Mouse (Mus musculus): ENCODE results near the gene Akna. TPM values are rescaled to one million over a fixed set of nuclear protein-coding genes. Genes with fewer than 3 reads are reported as not detected.
A peak's percentile ranks its signal among the peaks of the same experiment; 100 is the strongest.

Akna gene
- polyA plus RNA-seq, 1 experiment from 2014 or later = 6.1 TPM

- no peak overlapping the region for H3K27ac ChIP-seq (ENCODE audit: low read length)
- no peak overlapping the region for H3K4me3 ChIP-seq (ENCODE audit: low read depth, low read length)
- peaks cover 26% of the 10 kb centered on the region for H3K4me1 ChIP-seq (ENCODE audit: control insufficient read depth, low read depth, low read length)
- H3K9me3 ChIP-seq (replicated peaks; ENCODE audit: control insufficient read depth, low read length) = no peaks in the 10 kb centered on the region
- ATAC-seq (ENCODE audit: low read depth) = no peak
- no peak overlapping the region for H3K9ac ChIP-seq (ENCODE audit: low read depth, low read length)
- H3K27me3 ChIP-seq (ENCODE audit: control insufficient read depth, insufficient read depth, low read depth, low read length) = no peaks in the 10 kb centered on the region
- 77% methylated on average over 10 of the region's 10 CpGs for WGBS (ENCODE audit: insufficient replicate concordance)
- H3K4me2 ChIP-seq (ENCODE audit: low read depth, low read length) = no peak overlapping the region
- no peaks in the 10 kb centered on the region for H3K36me3 ChIP-seq (ENCODE audit: control insufficient read depth, insufficient read depth)
These were observed 5.1 kb downstream of the Akna start for GRCm38 (mm10) chr4:63397981-63398537.

- H3K9me3 ChIP-seq (replicated peaks; ENCODE audit: control insufficient read depth, low read length) = no peaks in the 10 kb centered on the region
- no peak overlapping the region for H3K4me3 ChIP-seq (ENCODE audit: low read depth, low read length)
- H3K27me3 ChIP-seq (ENCODE audit: control insufficient read depth, insufficient read depth, low read depth, low read length) = no peaks in the 10 kb centered on the region
- H3K27ac ChIP-seq (ENCODE audit: low read length) = peak overlapping the region; percentile 41
- WGBS (ENCODE audit: insufficient replicate concordance) = 52% methylated on average over 6 of the region's 6 CpGs
- ATAC-seq (ENCODE audit: low read depth) = no peak
- H3K36me3 ChIP-seq (ENCODE audit: control insufficient read depth, insufficient read depth) = no peaks in the 10 kb centered on the region
- no peak overlapping the region for H3K9ac ChIP-seq (ENCODE audit: low read depth, low read length)
- no peak overlapping the region; the same call in 1 of the 2 replicates for H3K4me2 ChIP-seq (ENCODE audit: low read depth, low read length)
- peaks cover 26% of the 10 kb centered on the region for H3K4me1 ChIP-seq (ENCODE audit: control insufficient read depth, low read depth, low read length)
These were observed 11.8 kb downstream of the Akna start for GRCm38 (mm10) chr4:63391322-63391721.

- H3K9me3 ChIP-seq (replicated peaks; ENCODE audit: control insufficient read depth, low read length) = no peaks in the 10 kb centered on the region
- no peaks in the 10 kb centered on the region for H3K27me3 ChIP-seq (ENCODE audit: control insufficient read depth, insufficient read depth, low read depth, low read length)
- no peaks in the 10 kb centered on the region for H3K36me3 ChIP-seq (ENCODE audit: control insufficient read depth, insufficient read depth)
- peak; percentile 31 for ATAC-seq (ENCODE audit: low read depth)
- no peak overlapping the region for H3K4me3 ChIP-seq (ENCODE audit: low read depth, low read length)
- WGBS (ENCODE audit: insufficient replicate concordance) = 60% methylated on average over 11 of the region's 11 CpGs
- no peak overlapping the region for H3K9ac ChIP-seq (ENCODE audit: low read depth, low read length)
- H3K4me1 ChIP-seq (ENCODE audit: control insufficient read depth, low read depth, low read length) = peaks cover 32% of the 10 kb centered on the region
- H3K27ac ChIP-seq (ENCODE audit: low read length) = no peak overlapping the region
- H3K4me2 ChIP-seq (ENCODE audit: low read depth, low read length) = no peak overlapping the region
These were observed 13.1 kb downstream of the Akna start for GRCm38 (mm10) chr4:63389887-63390528.

GRCm38 (mm10) chr4:63389121-63389886 lies 13.8 kb downstream of the Akna start:
- Histone ChIP-seq H3K4me3 (ENCODE audit: low read depth, low read length) (no peak overlapping the region), H3K27ac (ENCODE audit: low read length) (no peak overlapping the region)
- 38% methylated on average over 8 of the region's 8 CpGs for WGBS (ENCODE audit: insufficient replicate concordance)

GRCm38 (mm10) chr4:63388029-63388428 lies 15.1 kb downstream of the Akna start:
- no peak overlapping the region for H3K4me3 ChIP-seq (ENCODE audit: low read depth, low read length)
- H3K9me3 ChIP-seq (replicated peaks; ENCODE audit: control insufficient read depth, low read length) = no peaks in the 10 kb centered on the region
- ATAC-seq (ENCODE audit: low read depth) = no peak
- 84% methylated on average over 6 of the region's 6 CpGs for WGBS (ENCODE audit: insufficient replicate concordance)
- H3K27ac ChIP-seq (ENCODE audit: low read length) = no peak overlapping the region
- no peaks in the 10 kb centered on the region for H3K36me3 ChIP-seq (ENCODE audit: control insufficient read depth, insufficient read depth)
- H3K27me3 ChIP-seq (ENCODE audit: control insufficient read depth, insufficient read depth, low read depth, low read length) = no peaks in the 10 kb centered on the region
- H3K9ac ChIP-seq (ENCODE audit: low read depth, low read length) = no peak overlapping the region
- H3K4me1 ChIP-seq (ENCODE audit: control insufficient read depth, low read depth, low read length) = peaks cover 48% of the 10 kb centered on the region
- no peak overlapping the region for H3K4me2 ChIP-seq (ENCODE audit: low read depth, low read length)

More at GRCm38 (mm10) chr4:63389121-63389886, 13.8 kb downstream of the Akna start:
- Histone ChIP-seq H3K27me3 (ENCODE audit: control insufficient read depth, insufficient read depth, low read depth, low read length) (no peaks in the 10 kb centered on the region), H3K4me1 (ENCODE audit: control insufficient read depth, low read depth, low read length) (peaks cover 35% of the 10 kb centered on the region), H3K4me2 (ENCODE audit: low read depth, low read length) (no peak overlapping the region), H3K9ac (ENCODE audit: low read depth, low read length) (no peak overlapping the region), H3K9me3 (replicated peaks; ENCODE audit: control insufficient read depth, low read length) (no peaks in the 10 kb centered on the region), H3K36me3 (ENCODE audit: control insufficient read depth, insufficient read depth) (no peaks in the 10 kb centered on the region)
- 0 out of 2 replicates have a peak, but pooled peaks have one; percentile 7 for ATAC-seq (ENCODE audit: low read depth)

GRCm38 (mm10) chr4:63385784-63386183 lies 17.4 kb downstream of the Akna start:
- Histone ChIP-seq H3K36me3 (ENCODE audit: control insufficient read depth, insufficient read depth) (0 out of 2 replicates have a peak, but pooled peaks cover 2% of the 10 kb centered on the region), H3K4me3 (ENCODE audit: low read depth, low read length) (no peak overlapping the region), H3K4me1 (ENCODE audit: control insufficient read depth, low read depth, low read length) (peaks cover 56% of the 10 kb centered on the region), H3K4me2 (ENCODE audit: low read depth, low read length) (no peak overlapping the region), H3K27ac (ENCODE audit: low read length) (peak overlapping the region; percentile 56), H3K9ac (ENCODE audit: low read depth, low read length) (peak overlapping the region; percentile 34; the same call in 1 of the 2 replicates), H3K9me3 (replicated peaks; ENCODE audit: control insufficient read depth, low read length) (no peaks in the 10 kb centered on the region), H3K27me3 (ENCODE audit: control insufficient read depth, insufficient read depth, low read depth, low read length) (no peaks in the 10 kb centered on the region)
- 35% methylated on average over 11 of the region's 11 CpGs for WGBS (ENCODE audit: insufficient replicate concordance)
- no peak for ATAC-seq (ENCODE audit: low read depth)

- H3K9ac ChIP-seq (ENCODE audit: low read depth, low read length) = no peak overlapping the region
- ATAC-seq (ENCODE audit: low read depth) = no peak
- H3K4me3 ChIP-seq (ENCODE audit: low read depth, low read length) = no peak overlapping the region
- peaks cover 51% of the 10 kb centered on the region for H3K4me1 ChIP-seq (ENCODE audit: control insufficient read depth, low read depth, low read length)
- H3K4me2 ChIP-seq (ENCODE audit: low read depth, low read length) = no peak overlapping the region
- WGBS (ENCODE audit: insufficient replicate concordance) = 67% methylated on average over 3 of the region's 3 CpGs
- no peaks in the 10 kb centered on the region for H3K9me3 ChIP-seq (replicated peaks; ENCODE audit: control insufficient read depth, low read length)
- no peak overlapping the region for H3K27ac ChIP-seq (ENCODE audit: low read length)
- 0 out of 2 replicates have a peak, but pooled peaks cover 4% of the 10 kb centered on the region for H3K36me3 ChIP-seq (ENCODE audit: control insufficient read depth, insufficient read depth)
- H3K27me3 ChIP-seq (ENCODE audit: control insufficient read depth, insufficient read depth, low read depth, low read length) = no peaks in the 10 kb centered on the region
These were observed 17.9 kb downstream of the Akna start for GRCm38 (mm10) chr4:63385253-63385652.

- 70% methylated on average over 4 of the region's 4 CpGs for WGBS (ENCODE audit: insufficient replicate concordance)
- Histone ChIP-seq H3K36me3 (ENCODE audit: control insufficient read depth, insufficient read depth) (peaks cover 8% of the 10 kb centered on the region; the same call in 1 of the 2 replicates), H3K27ac (ENCODE audit: low read length) (peak overlapping the region; percentile 85), H3K27me3 (ENCODE audit: control insufficient read depth, insufficient read depth, low read depth, low read length) (no peaks in the 10 kb centered on the region), H3K4me1 (ENCODE audit: control insufficient read depth, low read depth, low read length) (peaks cover 41% of the 10 kb centered on the region), H3K9me3 (replicated peaks; ENCODE audit: control insufficient read depth, low read length) (no peaks in the 10 kb centered on the region), H3K4me3 (ENCODE audit: low read depth, low read length) (no peak overlapping the region), H3K4me2 (ENCODE audit: low read depth, low read length) (no peak overlapping the region), H3K9ac (ENCODE audit: low read depth, low read length) (peak overlapping the region; percentile 33; the same call in 1 of the 2 replicates)
- ATAC-seq (ENCODE audit: low read depth) = peak; percentile 47; the same call in 1 of the 2 replicates
These were observed 18.9 kb downstream of the Akna start for GRCm38 (mm10) chr4:63384262-63384661.
